Mouse (Mus musculus): ENCODE results near the gene Ltb4r1. TPM values are rescaled to one million over a fixed set of nuclear protein-coding genes. Genes with fewer than 3 reads are reported as not detected.
A peak's percentile ranks its signal among the peaks of the same experiment; 100 is the strongest.
"Not testable (repeated sequence)": the region's sequence is repeated elsewhere in the genome, so short reads cannot be mapped to it uniquely, and the experiment has no call there.

The Ltb4r1 gene
- polyA plus RNA-seq, 1 experiment from 2014 or later = 1.8 TPM

- no peaks in the 10 kb centered on the region for H3K9me3 ChIP-seq (ENCODE audit: control insufficient read depth, low read length)
- WGBS = 82% methylated on average over 10 of the region's 10 CpGs
- TF ChIP-seq CTCF (IDR thresholded peaks at IDR 0.05; ENCODE audit: low read depth) = peak; percentile 25; the same call in 1 of the 2 replicates
- TF ChIP-seq EP300 (optimal IDR thresholded peaks at IDR 0.05) = no peak
- no peak overlapping the region for H3K4me3 ChIP-seq (ENCODE audit: low read depth, low read length)
- peaks cover 9% of the 10 kb centered on the region for H3K4me1 ChIP-seq (replicated peaks; ENCODE audit: control insufficient read depth, insufficient read depth)
- peaks cover 14% of the 10 kb centered on the region for H3K36me3 ChIP-seq (ENCODE audit: control insufficient read depth, insufficient read depth, low read length)
- H3K4me2 ChIP-seq (replicated peaks; ENCODE audit: low read depth) = no peak overlapping the region
- no peak overlapping the region for H3K9ac ChIP-seq (ENCODE audit: low read length)
- no peaks in the 10 kb centered on the region for H3K27me3 ChIP-seq (ENCODE audit: control insufficient read depth, insufficient read depth, low read length)
- ATAC-seq (ENCODE audit: low FRiP score, low TSS enrichment) = no peak
- H3K27ac ChIP-seq (replicated peaks) = no peak overlapping the region
- DNase-seq (ENCODE audit: low spot score) = no peak
Measured at GRCm38 (mm10) chr14:55747051-55747847, 18.5 kb upstream of the Ltb4r1 start.

GRCm38 (mm10) chr14:55757566-55757965 lies 8.2 kb upstream of the Ltb4r1 start:
- no peak overlapping the region for H3K9ac ChIP-seq (ENCODE audit: low read length)
- TF ChIP-seq CTCF (IDR thresholded peaks at IDR 0.05; ENCODE audit: low read depth) (no peak), EP300 (optimal IDR thresholded peaks at IDR 0.05) (no peak)
- peak overlapping the region; percentile 29; the same call in 1 of the 2 replicates for H3K4me2 ChIP-seq (replicated peaks; ENCODE audit: low read depth)
- DNase-seq (ENCODE audit: low spot score) (peak; percentile 43), ATAC-seq (ENCODE audit: low FRiP score, low TSS enrichment) (peak; percentile 36)
- H3K36me3 ChIP-seq (ENCODE audit: control insufficient read depth, insufficient read depth, low read length) = peaks cover 21% of the 10 kb centered on the region; the same call in 1 of the 2 replicates
- WGBS = 68% methylated on average over 6 of the region's 6 CpGs
- no peaks in the 10 kb centered on the region for H3K27me3 ChIP-seq (ENCODE audit: control insufficient read depth, insufficient read depth, low read length)
- H3K4me3 ChIP-seq (ENCODE audit: low read depth, low read length) = no peak overlapping the region; the same call in 1 of the 2 replicates
- H3K4me1 ChIP-seq (replicated peaks; ENCODE audit: control insufficient read depth, insufficient read depth) = no peaks in the 10 kb centered on the region; the same call in 1 of the 2 replicates
- peak overlapping the region; percentile 63 for H3K27ac ChIP-seq (replicated peaks)
- H3K9me3 ChIP-seq (ENCODE audit: control insufficient read depth, low read length) = no peaks in the 10 kb centered on the region

- ATAC-seq (ENCODE audit: low FRiP score, low TSS enrichment) (peak; percentile 79), DNase-seq (ENCODE audit: low spot score) (peak; percentile 78)
- no peaks in the 10 kb centered on the region for H3K9me3 ChIP-seq (ENCODE audit: control insufficient read depth, low read length)
- 13% methylated on average over 8 of the region's 8 CpGs for WGBS
- H3K9ac ChIP-seq (ENCODE audit: low read length) = no peak within 1 kb of the TSS
- peaks cover 3% of the 10 kb centered on the region; the same call in 1 of the 2 replicates for H3K4me1 ChIP-seq (replicated peaks; ENCODE audit: control insufficient read depth, insufficient read depth)
- H3K4me2 ChIP-seq (replicated peaks; ENCODE audit: low read depth) = peak within 1 kb of the TSS; percentile 29
- no peaks in the 10 kb centered on the region for H3K27me3 ChIP-seq (ENCODE audit: control insufficient read depth, insufficient read depth, low read length)
- peak within 1 kb of the TSS; percentile 15 for H3K4me3 ChIP-seq (ENCODE audit: low read depth, low read length)
- peak within 1 kb of the TSS; percentile 63 for H3K27ac ChIP-seq (replicated peaks)
- no peak for TF ChIP-seq EP300 (optimal IDR thresholded peaks at IDR 0.05)
- TF ChIP-seq CTCF (IDR thresholded peaks at IDR 0.05; ENCODE audit: low read depth) = peak; percentile 91
- H3K36me3 ChIP-seq (ENCODE audit: control insufficient read depth, insufficient read depth, low read length) = peaks cover 15% of the 10 kb centered on the region; the same call in 1 of the 2 replicates
Measured at GRCm38 (mm10) chr14:55758363-55758784, 7.4 kb upstream of the Ltb4r1 start, which contains the start of gene Cideb. Cideb (minus strand) TSS chr14:55758458.

GRCm38 (mm10) chr14:55760156-55760555 lies 5.6 kb upstream of the Ltb4r1 start:
- not testable (repeated sequence) for H3K36me3 ChIP-seq (ENCODE audit: control insufficient read depth, insufficient read depth, low read length); H3K9me3 ChIP-seq (ENCODE audit: control insufficient read depth, low read length); H3K27me3 ChIP-seq (ENCODE audit: control insufficient read depth, insufficient read depth, low read length); H3K4me1 ChIP-seq (replicated peaks; ENCODE audit: control insufficient read depth, insufficient read depth); H3K27ac ChIP-seq (replicated peaks)
- peak; percentile 81 for TF ChIP-seq CTCF (IDR thresholded peaks at IDR 0.05; ENCODE audit: low read depth)
- peak overlapping the region; percentile 17; the same call in 1 of the 2 replicates for H3K4me3 ChIP-seq (ENCODE audit: low read depth, low read length)
- peak overlapping the region; percentile 50 for H3K4me2 ChIP-seq (replicated peaks; ENCODE audit: low read depth)
- ATAC-seq (ENCODE audit: low FRiP score, low TSS enrichment) = peak; percentile 22; the same call in 1 of the 2 replicates
- H3K9ac ChIP-seq (ENCODE audit: low read length) = peak overlapping the region; percentile 45; the same call in 1 of the 2 replicates
- peak; percentile 87 for DNase-seq (ENCODE audit: low spot score)
- 0% methylated on average over 5 of the region's 6 CpGs for WGBS

- Histone ChIP-seq H3K4me2 (replicated peaks; ENCODE audit: low read depth) (peak within 1 kb of the TSS; percentile 98), H3K27ac (replicated peaks) (peak within 1 kb of the TSS; percentile 85), H3K9me3 (ENCODE audit: control insufficient read depth, low read length) (no peaks in the 10 kb centered on the region), H3K4me1 (replicated peaks; ENCODE audit: control insufficient read depth, insufficient read depth) (peaks cover 3% of the 10 kb centered on the region; the same call in 1 of the 2 replicates), H3K4me3 (ENCODE audit: low read depth, low read length) (peak within 1 kb of the TSS; percentile 51), H3K27me3 (ENCODE audit: control insufficient read depth, insufficient read depth, low read length) (no peaks in the 10 kb centered on the region), H3K9ac (ENCODE audit: low read length) (peak within 1 kb of the TSS; percentile 76), H3K36me3 (ENCODE audit: control insufficient read depth, insufficient read depth, low read length) (no peaks in the 10 kb centered on the region)
- no peak for ATAC-seq (ENCODE audit: low FRiP score, low TSS enrichment)
- TF ChIP-seq CTCF (IDR thresholded peaks at IDR 0.05; ENCODE audit: low read depth) (no peak), EP300 (optimal IDR thresholded peaks at IDR 0.05) (no peak)
- no peak for DNase-seq (ENCODE audit: low spot score)
- 71% methylated on average over 6 of the region's 6 CpGs for WGBS
Measured at GRCm38 (mm10) chr14:55761163-55761562, 4.6 kb upstream of the Ltb4r1 start, which contains the start of gene Ltb4r2. Ltb4r2 (plus strand) TSS chr14:55761428.

Measured in stomach, postnatal 0 days (tissue).